Mouse (Mus musculus) midbrain, embryonic 16.5 days (tissue): ENCODE results near the gene Sri. TPM values are rescaled to one million over a fixed set of nuclear protein-coding genes. Genes with fewer than 3 reads are reported as not detected.

Source experiments
- polyA plus RNA-seq: library from polyadenylated mRNA; unstranded; fragments of >200 nt; fragmentation: Nextera tagmentation; extraction: Ambion mirVana; gene quantifications from 2 replicates; pipeline ENCODE4 v1.2.1, GENCODE M21; 2015

Gene Sri
- polyA plus RNA-seq, 1 experiment from 2014 or later: 164 TPM

Other genes starting within 250 kb of the Sri start
- 0.19 and 0.41 TPM in 2 replicates for gene Steap4, start 85.6 kb upstream of the Sri start, polyA plus RNA-seq